Mouse (Mus musculus): ENCODE results near the gene Cxcr5.

DNA sequence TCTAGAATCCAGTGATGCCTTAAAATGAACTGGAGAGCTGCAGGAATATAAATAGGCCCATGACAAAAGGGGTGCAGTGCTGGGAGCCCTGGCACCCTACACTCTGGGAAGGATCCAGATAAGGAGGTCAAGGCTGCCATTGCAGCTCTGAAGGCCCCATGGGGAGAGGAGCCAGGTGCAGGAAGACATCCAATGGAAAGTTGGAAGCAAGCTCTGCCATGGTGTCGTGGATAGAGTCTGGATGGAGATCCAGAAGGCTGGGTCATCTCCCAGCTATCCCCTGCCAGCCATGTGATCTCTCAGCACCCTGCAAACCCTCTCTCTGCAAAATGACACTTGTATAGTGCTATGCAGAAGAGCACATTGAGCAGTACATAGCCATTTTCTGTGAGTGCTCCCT is 87.3 kb downstream of the Cxcr5 start:
- TF ChIP-seq CTCF (IDR thresholded peaks at IDR 0.05; ENCODE audit: insufficient read depth, low read depth, low read length) = no peak
- no peak for TF ChIP-seq POLR2A (IDR thresholded peaks at IDR 0.05; ENCODE audit: insufficient read depth, low read depth, low read length)

All from olfactory bulb, adult 2 months (tissue).